Mouse (Mus musculus): Measurements from ENCODE around the gene Mdm2.

DNA sequence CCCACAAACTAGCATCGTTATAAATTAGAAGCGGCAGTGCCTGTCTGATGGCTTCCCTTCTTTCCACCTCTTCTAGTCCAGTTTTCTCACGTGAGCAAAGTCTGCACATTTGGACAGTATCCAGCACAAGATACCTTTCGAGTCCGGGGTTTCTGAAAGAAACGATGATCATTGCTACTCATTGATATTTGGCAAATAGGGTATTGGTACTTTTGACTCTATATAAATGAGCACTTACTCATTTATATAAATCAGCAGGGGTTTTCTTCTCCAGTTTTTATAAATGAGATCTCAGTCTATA, 29.0 kb upstream of the Mdm2 start:
- no peak for TF ChIP-seq POLR2A (IDR thresholded peaks at IDR 0.05; ENCODE audit: insufficient read depth, low read depth, low read length)
- no peak for TF ChIP-seq CTCF (IDR thresholded peaks at IDR 0.05)
